Mouse (Mus musculus) 416B (cell line): ENCODE measurements around the gene 1700025C18Rik.

Experiments
- DNase-seq: peaks from one replicate; pipeline ENCODE4 v3.0.0; 2011; ENCODE audit warnings: low read depth

The 1700025C18Rik gene

GRCm38 (mm10) chr2:165090650-165091049, at the start of gene 1700025C18Rik:
1700025C18Rik (minus strand) TSS chr2:165090750.
- DNase-seq: no peak

GRCm38 (mm10) chr2:165136049-165136448, 45.5 kb upstream of the 1700025C18Rik start:
- no peak for DNase-seq

- no peak for DNase-seq
Measured at GRCm38 (mm10) chr2:165133566-165133965, 43.0 kb upstream of the 1700025C18Rik start.

- no peak for DNase-seq
Measured at GRCm38 (mm10) chr2:165131428-165131827, 40.9 kb upstream of the 1700025C18Rik start.

GRCm38 (mm10) chr2:165129189-165129588, 38.6 kb upstream of the 1700025C18Rik start:
- DNase-seq: no peak

- no peak for DNase-seq
Measured at GRCm38 (mm10) chr2:165126896-165127562, 36.5 kb upstream of the 1700025C18Rik start.

GRCm38 (mm10) chr2:165121206-165121840, 30.8 kb upstream of the 1700025C18Rik start:
- DNase-seq: peak; percentile 12

GRCm38 (mm10) chr2:165120765-165121164, 30.2 kb upstream of the 1700025C18Rik start:
- DNase-seq: no peak

GRCm38 (mm10) chr2:165113733-165114132, 23.2 kb upstream of the 1700025C18Rik start:
- DNase-seq: peak; percentile 12

GRCm38 (mm10) chr2:165112149-165112548, 21.6 kb upstream of the 1700025C18Rik start:
- no peak for DNase-seq

GRCm38 (mm10) chr2:165106585-165106984, 16.0 kb upstream of the 1700025C18Rik start:
- DNase-seq: no peak

GRCm38 (mm10) chr2:165105513-165106079, 15.0 kb upstream of the 1700025C18Rik start:
- DNase-seq: no peak

GRCm38 (mm10) chr2:165102920-165103319, 12.4 kb upstream of the 1700025C18Rik start:
- DNase-seq: peak; percentile 54

GRCm38 (mm10) chr2:165100749-165101148, 10.2 kb upstream of the 1700025C18Rik start:
- DNase-seq: no peak

GRCm38 (mm10) chr2:165098861-165099260, 8.3 kb upstream of the 1700025C18Rik start:
- DNase-seq: no peak

- DNase-seq: no peak
Measured at GRCm38 (mm10) chr2:165096367-165096766, 5.8 kb upstream of the 1700025C18Rik start.

GRCm38 (mm10) chr2:165092393-165092792, 1.8 kb upstream of the 1700025C18Rik start:
- no peak for DNase-seq

- DNase-seq: no peak
Measured at GRCm38 (mm10) chr2:165091433-165091965, 949 bp upstream of the 1700025C18Rik start.

- DNase-seq: no peak
Measured at GRCm38 (mm10) chr2:165089470-165089869, 1.1 kb downstream of the 1700025C18Rik start.

GRCm38 (mm10) chr2:165086634-165087033, 3.9 kb downstream of the 1700025C18Rik start:
- DNase-seq: no peak

GRCm38 (mm10) chr2:165081257-165081656, 9.3 kb downstream of the 1700025C18Rik start:
- no peak for DNase-seq

GRCm38 (mm10) chr2:165080657-165081056, 9.9 kb downstream of the 1700025C18Rik start:
- DNase-seq: no peak

GRCm38 (mm10) chr2:165078605-165079004, 11.9 kb downstream of the 1700025C18Rik start:
- peak; percentile 6 for DNase-seq
